Mouse (Mus musculus) liver, postnatal 0 days (tissue): ENCODE measurements around the gene Hbb-bt.
"Not testable (repeated sequence)": the region's sequence is repeated elsewhere in the genome, so short reads cannot be mapped to it uniquely, and the experiment has no call there.

Experiments used
- CTCF ChIP-seq: sonication (generic); IDR thresholded peaks from 2 replicates; pipeline ENCODE4 v1.5.1; 2016; ENCODE audit warnings: antibody characterized with exemption, low read depth
- EP300 ChIP-seq: IDR thresholded peaks from 2 replicates; pipeline ENCODE4 v1.6.1; 2016; ENCODE audit warnings: antibody characterized with exemption, low read depth, mild to moderate bottlenecking

- TF ChIP-seq CTCF, EP300: not testable (repeated sequence)
Measured at GRCm38 (mm10) chr7:103827139-103827538, 13.3 kb upstream of the Hbb-bt start.
